Mouse (Mus musculus) stomach, embryonic 16.5 days (tissue): Measurements from ENCODE around the gene Dlx2. TPM values are rescaled to one million over a fixed set of nuclear protein-coding genes. Genes with fewer than 3 reads are reported as not detected.

ENCODE experiments used
- ATAC-seq: fragments of 200-750 bp; cut with Nextera tagmentation; 2 replicates; pipeline ENCODE4 v1.8.0; 2017; ENCODE audit warnings: moderate number of reproducible peaks, moderate TSS enrichment; ENCODE audit not compliant: insufficient read depth, low FRiP score
- H3K27ac ChIP-seq: fragments of 300-500 bp; sonication (generic); 2 replicates; pipeline ENCODE4 v1.5.1; 2014; ENCODE audit warnings: low read length
- H3K27me3 ChIP-seq: fragments of 300-500 bp; sonication (generic); 2 replicates; pipeline ENCODE4 v1.6.1; 2014; ENCODE audit warnings: low read length, control low read depth, mixed read lengths; ENCODE audit not compliant: control insufficient read depth, insufficient read depth
- H3K36me3 ChIP-seq: fragments of 300-500 bp; sonication (generic); 2 replicates; pipeline ENCODE4 v1.6.1; 2014; ENCODE audit warnings: low read length; ENCODE audit not compliant: control insufficient read depth, insufficient read depth
- H3K4me1 ChIP-seq: fragments of 300-500 bp; sonication (generic); 2 replicates; pipeline ENCODE4 v1.6.1; 2014; ENCODE audit warnings: low read length, control low read depth, mixed read lengths; ENCODE audit not compliant: control insufficient read depth, insufficient read depth
- H3K4me2 ChIP-seq: fragments of 300-500 bp; sonication (generic); 2 replicates; pipeline ENCODE4 v1.6.1; 2014; ENCODE audit warnings: low read depth, low read length, mixed read lengths
- H3K4me3 ChIP-seq: fragments of 300-500 bp; sonication (generic); replicated peaks from 2 replicates; pipeline ENCODE4 v1.5.1; 2014; ENCODE audit warnings: mild to moderate bottlenecking, low read length
- H3K9ac ChIP-seq: fragments of 300-500 bp; sonication (generic); 2 replicates; pipeline ENCODE4 v1.6.1; 2014; ENCODE audit warnings: low read length
- H3K9me3 ChIP-seq: fragments of 300-500 bp; sonication (generic); replicated peaks from 2 replicates; pipeline ENCODE4 v1.6.1; 2016; ENCODE audit warnings: low read length, control low read depth; ENCODE audit not compliant: control insufficient read depth
- WGBS: fragments of 180-500 bp; shearing (Covaris S2); extraction: QIAGEN DNeasy Blood & Tissue Kit; methylation state at CpG from one replicate; pipeline ENCODE4 v1.1.7; 2014; 5-methylcytosine and 5-hydroxymethylcytosine counted together
- polyA plus RNA-seq: library from polyadenylated mRNA; unstranded; fragments of >200 nt; fragmentation: Nextera tagmentation; extraction: Ambion mirVana; gene quantifications from 2 replicates; pipeline ENCODE4 v1.2.1, GENCODE M21; 2015

Dlx2 gene
- polyA plus RNA-seq, 1 experiment from 2014 or later: 2.2 TPM

DNA sequence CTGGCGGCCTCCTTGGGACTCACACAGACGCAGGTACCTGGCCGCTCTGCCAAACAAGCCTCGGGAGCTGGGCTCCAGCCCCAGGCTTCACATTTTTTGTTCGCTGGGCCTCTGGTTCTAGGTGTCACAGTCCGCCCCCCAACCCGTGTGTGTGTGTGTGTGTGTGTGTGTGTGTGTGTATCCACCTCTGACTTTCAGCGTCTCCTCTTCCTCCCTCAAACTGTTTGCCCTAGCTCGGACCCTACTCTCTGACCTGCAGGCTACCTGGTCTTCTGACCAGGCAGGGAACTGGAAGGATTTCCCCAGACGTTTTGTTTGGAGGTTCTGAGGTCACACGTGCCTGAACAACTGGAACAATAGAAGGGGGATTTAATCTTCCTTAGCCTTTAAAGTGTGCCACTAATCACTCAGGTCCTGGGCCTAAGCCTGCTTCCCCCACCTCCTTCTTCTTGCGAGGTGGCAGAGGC lies 15.4 kb downstream of the Dlx2 start:
- Histone ChIP-seq H3K27me3 (peaks cover 87% of the 10 kb centered on the region), H3K9me3 (no peaks in the 10 kb centered on the region), H3K9ac (no peak overlapping the region), H3K27ac (0 out of 2 replicates have a peak overlapping the region, but pooled peaks have one; percentile 7), H3K4me2 (no peak overlapping the region), H3K36me3 (no peaks in the 10 kb centered on the region), H3K4me3 (peak overlapping the region; percentile 50), H3K4me1 (peaks cover 8% of the 10 kb centered on the region)
- 2% methylated on average over 11 of the region's 12 CpGs for WGBS
- ATAC-seq: no peak

DNA sequence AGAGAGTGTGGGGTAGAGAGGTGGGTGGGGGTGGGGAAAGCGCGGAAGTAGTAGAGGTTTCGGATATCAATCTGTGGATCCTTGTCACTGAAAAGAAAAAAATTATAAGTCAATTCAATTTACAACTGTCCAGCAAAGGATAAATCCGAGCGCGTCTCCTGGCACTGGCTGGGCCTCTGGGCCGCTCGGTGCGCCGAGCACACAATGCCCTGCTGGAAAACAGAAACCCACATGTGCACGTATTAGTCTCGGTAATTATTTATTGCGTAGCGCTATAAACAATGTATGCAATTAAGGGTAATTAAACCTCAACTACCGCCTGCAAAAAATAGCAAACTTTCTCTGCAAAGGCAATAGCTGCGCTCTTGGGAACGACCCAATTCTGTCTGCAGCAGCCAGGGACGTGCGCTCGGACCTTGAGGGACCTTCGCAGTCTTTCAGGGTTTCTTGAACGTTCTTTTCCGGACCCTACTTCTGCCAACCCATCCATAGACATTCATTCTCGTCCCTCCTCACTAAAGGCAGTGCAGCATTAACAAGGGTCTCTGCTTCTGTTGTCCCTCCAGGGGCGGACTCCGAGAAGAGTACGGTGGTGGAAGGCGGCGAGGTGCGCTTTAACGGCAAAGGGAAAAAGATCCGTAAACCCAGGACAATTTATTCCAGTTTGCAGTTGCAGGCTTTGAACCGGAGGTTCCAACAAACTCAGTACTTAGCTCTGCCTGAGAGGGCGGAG lies 16.0 kb downstream of the Dlx2 start:
- no peak for ATAC-seq
- H3K36me3 ChIP-seq: no peaks in the 10 kb centered on the region
- peak overlapping the region; percentile 50 for H3K4me3 ChIP-seq
- no peaks in the 10 kb centered on the region for H3K9me3 ChIP-seq
- peak overlapping the region; percentile 92; the same call in 1 of the 2 replicates for H3K4me2 ChIP-seq
- H3K27me3 ChIP-seq: peaks cover 88% of the 10 kb centered on the region
- WGBS: 2% methylated on average over 34 of the region's 34 CpGs
- H3K4me1 ChIP-seq: peaks cover 8% of the 10 kb centered on the region
- H3K9ac ChIP-seq: no peak overlapping the region
- 0 out of 2 replicates have a peak overlapping the region, but pooled peaks have one; percentile 7 for H3K27ac ChIP-seq

DNA sequence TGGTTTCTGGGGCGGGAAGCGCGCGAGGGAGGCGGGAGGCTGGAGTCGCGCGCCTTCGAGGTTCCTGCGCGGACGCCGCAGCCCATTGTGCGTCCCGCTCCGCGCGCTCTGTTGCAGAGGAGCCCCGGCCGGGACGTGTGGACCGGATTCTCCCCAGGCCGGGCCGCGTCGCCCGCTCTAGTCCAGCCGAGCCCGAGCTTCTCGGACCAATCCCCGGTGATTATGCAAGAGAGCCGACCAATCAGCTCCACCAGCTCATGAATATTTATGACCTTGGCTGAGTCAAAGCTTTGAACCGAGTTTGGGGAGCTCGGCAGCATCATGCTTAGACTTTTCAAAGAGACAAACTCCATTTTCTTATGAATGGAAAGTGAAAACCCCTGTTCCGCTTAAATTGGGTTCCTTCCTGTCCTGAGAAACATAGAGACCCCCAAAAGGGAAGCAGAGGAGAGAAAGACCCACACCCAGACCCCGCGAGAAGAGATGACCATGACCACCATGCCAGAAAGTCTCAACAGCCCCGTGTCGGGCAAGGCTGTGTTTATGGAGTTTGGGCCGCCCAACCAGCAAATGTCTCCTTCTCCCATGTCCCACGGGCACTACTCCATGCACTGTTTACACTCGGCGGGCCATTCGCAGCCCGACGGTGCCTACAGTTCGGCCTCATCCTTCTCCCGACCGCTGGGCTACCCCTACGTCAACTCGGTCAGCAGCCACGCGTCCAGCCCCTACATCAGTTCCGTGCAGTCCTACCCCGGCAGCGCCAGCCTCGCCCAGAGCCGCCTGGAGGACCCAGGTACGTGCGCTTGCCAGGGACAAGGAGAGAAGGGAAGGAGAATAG lies 16.8 kb downstream of the Dlx2 start:
- peak; percentile 87 for ATAC-seq
- Histone ChIP-seq H3K4me1 (peaks cover 8% of the 10 kb centered on the region), H3K27ac (peak overlapping the region; percentile 29; the same call in 1 of the 2 replicates), H3K36me3 (no peaks in the 10 kb centered on the region), H3K27me3 (peaks cover 90% of the 10 kb centered on the region), H3K4me3 (peak overlapping the region; percentile 50), H3K9ac (peak overlapping the region; percentile 54), H3K9me3 (no peaks in the 10 kb centered on the region), H3K4me2 (peak overlapping the region; percentile 92)
- under 1% methylated on average over 59 of the region's 60 CpGs for WGBS

DNA sequence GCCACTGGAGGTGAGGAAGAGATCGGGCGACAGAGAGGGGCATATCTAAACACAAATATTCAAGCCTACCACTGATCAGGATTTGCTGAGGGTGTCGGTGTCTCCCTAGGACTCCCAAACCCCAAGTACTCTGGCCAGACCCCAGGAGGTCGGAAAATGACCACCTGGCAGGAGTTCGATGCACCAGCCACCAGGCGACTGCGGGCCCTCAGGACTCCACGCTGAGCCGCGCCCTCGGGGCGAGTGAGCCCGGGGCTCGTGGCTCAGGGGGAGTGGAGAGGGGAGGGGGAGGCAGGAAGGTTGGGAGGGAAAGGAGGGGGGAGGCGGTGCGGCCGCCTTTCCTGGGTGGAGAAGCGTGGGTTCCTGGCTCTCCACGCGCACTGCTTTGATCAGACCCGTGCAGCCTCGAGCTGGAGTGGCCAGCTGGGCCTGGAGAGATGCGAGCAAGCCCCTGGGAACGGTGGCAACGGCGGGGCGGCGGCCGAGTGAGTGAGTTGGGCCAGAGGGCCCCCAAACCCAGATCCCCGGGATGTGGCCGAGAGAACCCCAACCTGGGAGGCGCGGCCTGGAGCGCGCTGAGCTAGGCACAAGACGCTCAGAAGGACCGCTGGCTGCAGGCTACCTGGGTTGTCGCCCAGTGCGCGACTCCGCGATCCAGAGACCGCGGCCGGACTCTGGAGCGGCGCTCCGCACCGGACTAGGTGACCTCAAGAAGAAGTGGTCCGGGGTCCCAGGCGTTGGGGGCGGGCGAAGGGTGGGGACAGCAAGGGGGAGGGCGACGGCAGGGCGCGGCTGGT lies 17.6 kb downstream of the Dlx2 start:
- peak; percentile 31; the same call in 1 of the 2 replicates for ATAC-seq
- H3K27ac ChIP-seq: peak overlapping the region; percentile 18; the same call in 1 of the 2 replicates
- peak overlapping the region; percentile 50 for H3K4me3 ChIP-seq
- H3K9ac ChIP-seq: peak overlapping the region; percentile 54
- 1% methylated on average over 57 of the region's 57 CpGs for WGBS
- H3K27me3 ChIP-seq: peaks cover 89% of the 10 kb centered on the region
- peak overlapping the region; percentile 92 for H3K4me2 ChIP-seq
- peaks cover 8% of the 10 kb centered on the region for H3K4me1 ChIP-seq
- H3K9me3 ChIP-seq: no peaks in the 10 kb centered on the region
- H3K36me3 ChIP-seq: no peaks in the 10 kb centered on the region

DNA sequence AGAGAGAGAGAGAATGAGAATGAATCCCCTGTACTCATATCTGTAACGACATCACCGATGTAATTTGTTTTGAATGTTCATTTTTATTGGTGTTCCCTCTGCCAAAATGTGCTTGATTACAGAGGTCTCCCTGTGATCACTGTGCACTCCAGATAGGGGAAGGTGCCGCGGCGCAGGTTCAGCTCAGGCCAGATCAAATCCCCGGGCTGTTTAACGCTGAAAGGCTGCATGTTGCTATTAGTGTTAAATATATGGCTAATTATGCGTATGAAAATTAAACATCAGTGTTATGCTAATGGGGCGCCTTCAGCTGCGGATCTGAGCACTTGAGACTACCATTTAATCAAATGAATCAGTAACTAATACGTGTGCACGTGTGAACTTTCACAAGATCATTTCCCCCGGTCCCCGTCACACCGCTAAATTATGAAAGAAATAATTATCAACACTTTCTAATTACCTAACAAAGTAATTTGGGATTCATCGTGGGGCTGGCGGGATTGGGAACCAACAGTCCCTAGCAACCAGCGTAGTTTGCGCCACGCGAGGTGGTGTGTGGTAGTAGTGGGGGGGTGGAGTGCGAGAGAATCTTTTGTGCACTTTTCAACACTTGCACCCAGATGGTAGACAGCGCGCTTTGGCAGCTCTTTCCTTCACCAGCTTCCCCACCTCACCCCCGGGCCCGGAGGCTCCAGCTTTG lies 18.4 kb downstream of the Dlx2 start, which contains the start of gene Dlx1:
Gene Dlx1 (plus strand): TSS at position 100 of the 700 bp plus-strand sequence.
- Histone ChIP-seq H3K9me3 (no peaks in the 10 kb centered on the region), H3K27me3 (peaks cover 90% of the 10 kb centered on the region), H3K36me3 (no peaks in the 10 kb centered on the region), H3K9ac (peak within 1 kb of the TSS; percentile 39; the same call in 1 of the 2 replicates), H3K4me1 (peaks cover 8% of the 10 kb centered on the region), H3K4me2 (peak within 1 kb of the TSS; percentile 92), H3K4me3 (peak within 1 kb of the TSS; percentile 50), H3K27ac (peak within 1 kb of the TSS; percentile 18; the same call in 1 of the 2 replicates)
- ATAC-seq: no peak
- 3% methylated on average over 26 of the region's 26 CpGs for WGBS

DNA sequence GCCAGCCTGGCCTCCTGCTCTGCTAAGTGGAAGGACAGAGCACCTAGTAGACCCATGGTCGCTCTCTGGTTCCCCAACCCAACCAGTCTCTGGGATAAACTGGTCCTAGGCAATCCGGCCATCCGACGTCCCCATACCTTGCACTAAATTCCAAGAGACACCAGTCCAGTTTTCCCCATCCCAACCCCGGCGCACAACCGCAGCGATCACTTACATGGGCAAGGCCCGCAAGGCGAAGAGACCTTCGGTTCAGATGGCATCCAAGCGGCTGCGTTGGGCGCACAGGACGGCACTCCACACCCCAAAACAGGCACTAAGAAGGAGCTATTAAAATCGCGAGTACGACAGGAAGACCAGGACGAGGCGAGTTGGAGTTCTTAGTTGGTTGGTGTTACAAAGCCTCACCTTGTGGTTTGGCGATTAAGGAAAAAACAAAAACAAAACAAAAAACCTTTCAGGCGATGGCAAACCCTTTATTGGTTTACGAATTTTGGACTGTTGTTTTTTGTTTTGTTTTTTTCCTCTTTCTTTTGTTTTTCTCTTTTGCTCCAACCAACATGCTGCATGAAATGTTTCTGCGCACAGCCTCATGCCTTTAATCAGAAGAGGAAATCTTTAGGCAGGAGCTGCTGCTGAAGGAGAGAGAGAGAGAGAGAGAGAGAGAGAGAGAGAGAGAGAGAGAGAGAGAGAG lies 19.1 kb downstream of the Dlx2 start:
- no peak overlapping the region for H3K27ac ChIP-seq
- no peaks in the 10 kb centered on the region for H3K9me3 ChIP-seq
- 4% methylated on average over 24 of the region's 24 CpGs for WGBS
- H3K4me3 ChIP-seq: peak overlapping the region; percentile 14; the same call in 1 of the 2 replicates
- peaks cover 8% of the 10 kb centered on the region for H3K4me1 ChIP-seq
- no peak overlapping the region for H3K9ac ChIP-seq
- ATAC-seq: no peak
- H3K36me3 ChIP-seq: no peaks in the 10 kb centered on the region
- H3K27me3 ChIP-seq: peaks cover 89% of the 10 kb centered on the region
- H3K4me2 ChIP-seq: no peak overlapping the region

DNA sequence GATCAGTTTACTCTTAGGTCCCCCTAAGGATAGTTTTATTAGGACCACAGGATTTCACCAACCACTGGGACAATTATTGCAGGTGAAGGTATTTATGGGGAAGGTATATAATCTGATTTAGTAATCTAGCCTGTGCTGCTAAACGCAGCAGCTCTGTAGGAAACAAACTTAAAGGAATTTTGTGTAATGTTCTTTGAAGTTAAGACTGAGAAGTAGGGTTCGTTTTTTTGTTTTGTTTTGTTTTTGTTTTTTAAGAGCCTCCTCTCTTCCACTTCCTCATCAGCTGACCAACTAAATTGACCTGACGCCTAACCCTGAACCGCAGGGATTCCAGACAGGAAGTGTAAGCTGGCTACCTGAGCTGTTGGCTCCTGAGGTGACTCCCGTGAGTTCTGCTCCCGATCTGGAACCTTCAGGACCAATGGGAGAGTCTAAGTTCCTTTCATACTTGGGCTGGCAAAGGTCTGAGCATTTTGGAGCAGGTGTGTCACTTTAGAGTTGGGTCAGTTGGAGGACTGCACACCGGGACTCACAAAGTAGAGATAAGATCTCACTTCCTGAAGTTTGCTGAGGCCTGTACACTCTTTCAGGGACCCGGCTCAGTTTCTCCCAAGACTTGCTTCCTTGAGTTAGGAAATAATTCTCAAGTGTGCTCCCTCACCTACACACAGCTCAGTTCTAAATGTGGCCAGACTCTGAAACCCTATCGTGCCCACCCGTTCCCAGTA lies 19.8 kb downstream of the Dlx2 start:
- H3K27ac ChIP-seq: no peak overlapping the region
- H3K4me3 ChIP-seq: no peak overlapping the region

More for the DNA sequence above, 19.8 kb downstream of the Dlx2 start:
- H3K27me3 ChIP-seq: peaks cover 85% of the 10 kb centered on the region
- H3K9ac ChIP-seq: no peak overlapping the region
- H3K9me3 ChIP-seq: no peaks in the 10 kb centered on the region
- ATAC-seq: no peak
- peaks cover 8% of the 10 kb centered on the region for H3K4me1 ChIP-seq
- no peak overlapping the region for H3K4me2 ChIP-seq
- 4% methylated on average over 10 of the region's 10 CpGs for WGBS
- H3K36me3 ChIP-seq: no peaks in the 10 kb centered on the region
